In the genomic region with DNA sequence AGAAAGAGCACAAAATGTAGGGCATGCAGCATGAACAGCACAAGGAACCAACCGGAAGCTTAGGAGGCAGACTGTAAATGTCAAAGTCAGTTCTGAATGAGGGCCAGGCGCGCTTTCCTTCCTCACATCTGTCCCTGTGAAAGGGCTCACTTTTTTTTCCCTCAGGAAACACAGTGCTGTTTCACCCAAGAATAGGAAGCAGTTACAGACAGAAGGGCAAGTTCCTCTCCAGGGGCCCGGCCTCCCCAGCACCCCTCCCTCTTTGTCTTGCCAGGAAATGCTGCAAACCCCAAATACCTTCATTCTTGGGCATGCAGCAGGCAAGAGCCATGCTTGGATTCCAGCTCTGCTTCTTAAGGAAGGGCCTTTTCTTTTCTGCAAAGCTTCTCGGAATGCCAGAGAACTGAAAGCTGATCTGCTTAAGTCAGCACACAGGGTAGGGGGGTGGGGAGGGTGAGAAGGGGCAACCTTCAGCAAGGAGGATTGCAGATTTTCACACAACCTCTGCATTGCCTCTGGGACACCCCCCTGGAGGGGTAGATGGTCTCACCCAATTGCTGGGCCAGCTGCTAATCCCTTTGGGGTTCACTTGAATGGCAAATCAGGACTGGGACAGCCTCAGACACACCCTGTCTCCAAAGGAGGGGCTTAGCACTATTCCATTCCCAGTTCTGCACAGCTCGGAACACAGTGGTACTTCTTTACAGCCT, we compare ENCODE assay signal across 9 mouse cellular contexts.
DNase-seq lines count a peak whose midpoint lies in the region; ATAC-seq and TF ChIP-seq lines count a peak whose summit lies in the region.
"Had no signal": no experiment of that assay in that cellular context is flagged by ENCODE, and none has a peak within 500 bp of the region (broad histone marks: within the 10 kb centered on the region; RNA-seq: fewer than 3 reads in every experiment).

No protein-coding gene starts in this region.

- H3K79me2 ChIP-seq in CH12.LX (replicated peaks; ENCODE audit: control insufficient read depth, extremely low read depth, insufficient read depth, poor library complexity, severe bottlenecking): no peaks in the 10 kb centered on the region

- H3K27me3 ChIP-seq in CH12.LX (replicated peaks): no peaks in the 10 kb centered on the region
- H3K27me3 ChIP-seq in limb, embryonic 11.5 days (ENCODE audit: control insufficient read depth, insufficient read depth, low read length): peaks cover 12% of the 10 kb centered on the region
- H3K27me3 ChIP-seq in stomach, embryonic 16.5 days (ENCODE audit: control insufficient read depth, insufficient read depth, low read length): peaks cover 4% of the 10 kb centered on the region; the same call in 1 of the 2 replicates

- dilution Hi-C loops in CH12.LX (cut with MboI; ENCODE audit: extremely low pct_ligation_motif_present, extremely low pct_unique_long_range_greater_than_20kb, low sequenced_read_pairs): no loop called here

- no peak for TF ChIP-seq POLR2A in CH12.LX (IDR thresholded peaks at IDR 0.05; ENCODE audit: low read depth, low read length)

- H3K9me3 ChIP-seq in CH12.LX (replicated peaks; ENCODE audit: low read length): no peaks in the 10 kb centered on the region
- no peaks in the 10 kb centered on the region for H3K9me3 ChIP-seq in ES-E14 (ENCODE audit: control insufficient read depth, insufficient read depth, low read depth, low read length)
- no peaks in the 10 kb centered on the region for H3K9me3 ChIP-seq in limb, embryonic 11.5 days (ENCODE audit: control insufficient read depth, low read length)
- no peaks in the 10 kb centered on the region for H3K9me3 ChIP-seq in stomach, embryonic 16.5 days (replicated peaks; ENCODE audit: control insufficient read depth, low read length)

- DNase-seq in CH12.LX (ENCODE audit: extremely low read depth) (peak; percentile 12), ES-E14 (ENCODE audit: low read depth, low spot score) (peak; percentile 25)
- peak; percentile 78 for DNase-seq in forelimb bud, embryonic 11.5 days (ENCODE audit: low read depth, low spot score)
- peak; percentile 70 for DNase-seq in limb, embryonic 11.5 days (ENCODE audit: low spot score)
- DNase-seq in adrenal gland, postnatal 14 days: no peak
- no peak for DNase-seq in cerebellum, adult 18-20 months
- no peak for DNase-seq in ovary, postnatal 36 days (ENCODE audit: low spot score)

- no peak overlapping the region for H3K4me2 ChIP-seq in CH12.LX (ENCODE audit: insufficient read depth, low read depth, poor library complexity, severe bottlenecking)
- H3K4me2 ChIP-seq in limb, embryonic 11.5 days (ENCODE audit: low read depth, severe bottlenecking): peak overlapping the region; percentile 42
- peak overlapping the region; percentile 27; the same call in 1 of the 2 replicates for H3K4me2 ChIP-seq in stomach, embryonic 16.5 days (ENCODE audit: low read depth, low read length)

- no peak for TF ChIP-seq RAD21 in CH12.LX (IDR thresholded peaks at IDR 0.05; ENCODE audit: low read depth, low read length)

- WGBS in limb, embryonic 11.5 days: 32% methylated on average over 6 of the region's 6 CpGs
- 26% methylated on average over 6 of the region's 6 CpGs for WGBS in stomach, embryonic 16.5 days

- TF ChIP-seq CTCF in CH12.LX (conservative IDR thresholded peaks at IDR 0.05 in 1 of 2, IDR thresholded peaks at IDR 0.05 in 1 of 2; ENCODE audit: low read depth in 2 of 2, low read length in 2 of 2): no peak

- ATAC-seq in limb, embryonic 11.5 days (ENCODE audit: insufficient number of reproducible peaks, low FRiP score, low TSS enrichment, low read depth): peak; percentile 96
- peak; percentile 80; the same call in 1 of the 2 replicates for ATAC-seq in stomach, embryonic 16.5 days (ENCODE audit: insufficient read depth, low FRiP score)

- in situ Hi-C loops in CH12.LX (cut with MboI; ENCODE audit: low pct_ligation_motif_present, low pct_unique_long_range_greater_than_20kb, low sequenced_read_pairs) (no loop called here), ES-E14 (cut with MboI; ENCODE audit: low sequenced_read_pairs in 2 of 2, unreplicated experiment in 2 of 2) (no loop called here)

- H3K4me3 ChIP-seq in CH12.LX (replicated peaks in 1 of 3; ENCODE audit: low read depth in 2 of 3, low read length in 2 of 3, poor library complexity in 1 of 3): no peak overlapping the region
- peak overlapping the region; percentile 39 to 59 for H3K4me3 ChIP-seq in ES-E14 (ENCODE audit: insufficient read depth in 1 of 2, low read depth in 1 of 2, low read length in 2 of 2, poor library complexity in 1 of 2, severe bottlenecking in 1 of 2)
- H3K4me3 ChIP-seq in limb, embryonic 11.5 days (ENCODE audit: low read depth, low read length): peak overlapping the region; percentile 20
- peak overlapping the region; percentile 18 for H3K4me3 ChIP-seq in stomach, embryonic 16.5 days (replicated peaks; ENCODE audit: low read length)

- H3K4me1 ChIP-seq in CH12.LX (ENCODE audit: control insufficient read depth in 1 of 2, insufficient read depth in 2 of 2) (peaks cover 0 to 13% of the 10 kb centered on the region in 2 experiments; a peak in 2 of 4 replicates), ES-E14 (ENCODE audit: control insufficient read depth in 2 of 2, insufficient read depth in 2 of 2, low read length in 2 of 2, poor library complexity in 1 of 2) (no peaks in the 10 kb centered on the region)
- H3K4me1 ChIP-seq in limb, embryonic 11.5 days (ENCODE audit: control insufficient read depth, insufficient read depth, low read length): 0 out of 2 replicates have a peak, but pooled peaks cover 3% of the 10 kb centered on the region
- peaks cover 13% of the 10 kb centered on the region; the same call in 1 of the 2 replicates for H3K4me1 ChIP-seq in stomach, embryonic 16.5 days (ENCODE audit: control insufficient read depth, insufficient read depth, low read length)

- no peak overlapping the region for H3K9ac ChIP-seq in CH12.LX (ENCODE audit: insufficient read depth, low read depth)
- H3K9ac ChIP-seq in ES-E14 (ENCODE audit: insufficient read depth, low read depth, low read length, poor library complexity, severe bottlenecking): peak overlapping the region; percentile 48; the same call in 1 of the 2 replicates
- peak overlapping the region; percentile 37; the same call in 1 of the 2 replicates for H3K9ac ChIP-seq in limb, embryonic 11.5 days (ENCODE audit: low read length)
- H3K9ac ChIP-seq in stomach, embryonic 16.5 days (ENCODE audit: low read length): no peak overlapping the region; the same call in 1 of the 2 replicates
- H3K9ac ChIP-seq: liver, embryonic 14.5 days had no signal

- H3K27ac ChIP-seq in CH12.LX (ENCODE audit: insufficient read depth, low read depth) (no peak overlapping the region), ES-E14 (ENCODE audit: insufficient read depth, low read depth, low read length, poor library complexity, severe bottlenecking) (peak overlapping the region; percentile 24; the same call in 1 of the 2 replicates)
- H3K27ac ChIP-seq in limb, embryonic 11.5 days (replicated peaks; ENCODE audit: low read depth, low read length): peak overlapping the region; percentile 72
- peak overlapping the region; percentile 70 for H3K27ac ChIP-seq in stomach, embryonic 16.5 days (ENCODE audit: low read length)
- H3K27ac ChIP-seq: liver, embryonic 14.5 days had no signal

- no peak for TF ChIP-seq EP300 in CH12.LX (IDR thresholded peaks at IDR 0.05; ENCODE audit: low read length)

- H3K36me3 ChIP-seq in CH12.LX (replicated peaks in 1 of 2; ENCODE audit: control insufficient read depth in 1 of 2, insufficient read depth in 1 of 2, low read length in 1 of 2): no peaks in the 10 kb centered on the region
- no peaks in the 10 kb centered on the region for H3K36me3 ChIP-seq in ES-E14 (ENCODE audit: control insufficient read depth, insufficient read depth, low read length, poor library complexity, severe bottlenecking)
- no peaks in the 10 kb centered on the region for H3K36me3 ChIP-seq in limb, embryonic 11.5 days (ENCODE audit: control insufficient read depth, insufficient read depth, low read length)
- H3K36me3 ChIP-seq in stomach, embryonic 16.5 days (ENCODE audit: control insufficient read depth, insufficient read depth, low read length): no peaks in the 10 kb centered on the region

TF ChIP-seq in CH12.LX, 34 proteins besides CTCF, POLR2A, EP300 and RAD21:
- TF ChIP-seq BHLHE40 (IDR thresholded peaks at IDR 0.05; ENCODE audit: low read depth, low read length) (no peak), NRF1 (IDR thresholded peaks at IDR 0.05; ENCODE audit: low read depth, low read length) (no peak), E2F4 (IDR thresholded peaks at IDR 0.05; ENCODE audit: insufficient replicate concordance, low read depth, low read length) (no peak), MAX (IDR thresholded peaks at IDR 0.05; ENCODE audit: low read length) (no peak), CHD1 (IDR thresholded peaks at IDR 0.05; ENCODE audit: low read depth, low read length) (no peak), MYC (IDR thresholded peaks at IDR 0.05; ENCODE audit: low read depth, low read length) (no peak), PAX5 (IDR thresholded peaks at IDR 0.05; ENCODE audit: low read length) (no peak)

TF ChIP-seq in ES-E14, 5 proteins besides CTCF, POLR2A, EP300 and RAD21:
- TF ChIP-seq HCFC1 (IDR thresholded peaks at IDR 0.05; ENCODE audit: borderline replicate concordance, insufficient read depth, low read length) (no peak), MAFK (IDR thresholded peaks at IDR 0.05; ENCODE audit: insufficient read depth, low read depth, low read length) (peak; percentile 63)

Comparison
In these comparisons a context has a peak if more than half of its experiments do, and no peak if none do; other contexts are left out.
1. DNase-seq: peak in CH12.LX (single experiment), ES-E14 (single experiment), forelimb bud, embryonic 11.5 days (single experiment) and limb, embryonic 11.5 days (single experiment); none in adrenal gland, postnatal 14 days (single experiment), cerebellum, adult 18-20 months (0 of 2) and ovary, postnatal 36 days (single experiment).
2. H3K4me3 ChIP-seq: peak in ES-E14 (2 of 2), limb, embryonic 11.5 days (single experiment) and stomach, embryonic 16.5 days (single experiment); none in CH12.LX (0 of 3).
3. H3K9ac ChIP-seq: peak in ES-E14 (single experiment) and limb, embryonic 11.5 days (single experiment); none in CH12.LX (single experiment) and stomach, embryonic 16.5 days (single experiment).